Mouse (Mus musculus) bone marrow, adult 2 months (tissue): ENCODE data around the gene Cped1.
"Not testable (repeated sequence)": the region's sequence is repeated elsewhere in the genome, so short reads cannot be mapped to it uniquely, and the experiment has no call there.

ENCODE experiments used
- CTCF ChIP-seq: fragments of 200-500 bp; IDR thresholded peaks from 2 replicates; pipeline ENCODE4 v1.5.1; 2011; ENCODE audit warnings: low read length, control low read depth; ENCODE audit not compliant: control insufficient read depth, insufficient read depth
- POLR2A ChIP-seq: fragments of 200-500 bp; IDR thresholded peaks from 2 replicates; pipeline ENCODE4 v1.6.1; 2011; ENCODE audit warnings: low read depth, mild to moderate bottlenecking, control low read depth, low read length, borderline replicate concordance; ENCODE audit not compliant: control insufficient read depth

- not testable (repeated sequence) for TF ChIP-seq POLR2A, CTCF
Measured at GRCm38 (mm10) chr6:22039666-22040065, 54.0 kb downstream of the Cped1 start.
